ENCODE assay signal across 9 mouse cellular contexts in the genomic region with DNA sequence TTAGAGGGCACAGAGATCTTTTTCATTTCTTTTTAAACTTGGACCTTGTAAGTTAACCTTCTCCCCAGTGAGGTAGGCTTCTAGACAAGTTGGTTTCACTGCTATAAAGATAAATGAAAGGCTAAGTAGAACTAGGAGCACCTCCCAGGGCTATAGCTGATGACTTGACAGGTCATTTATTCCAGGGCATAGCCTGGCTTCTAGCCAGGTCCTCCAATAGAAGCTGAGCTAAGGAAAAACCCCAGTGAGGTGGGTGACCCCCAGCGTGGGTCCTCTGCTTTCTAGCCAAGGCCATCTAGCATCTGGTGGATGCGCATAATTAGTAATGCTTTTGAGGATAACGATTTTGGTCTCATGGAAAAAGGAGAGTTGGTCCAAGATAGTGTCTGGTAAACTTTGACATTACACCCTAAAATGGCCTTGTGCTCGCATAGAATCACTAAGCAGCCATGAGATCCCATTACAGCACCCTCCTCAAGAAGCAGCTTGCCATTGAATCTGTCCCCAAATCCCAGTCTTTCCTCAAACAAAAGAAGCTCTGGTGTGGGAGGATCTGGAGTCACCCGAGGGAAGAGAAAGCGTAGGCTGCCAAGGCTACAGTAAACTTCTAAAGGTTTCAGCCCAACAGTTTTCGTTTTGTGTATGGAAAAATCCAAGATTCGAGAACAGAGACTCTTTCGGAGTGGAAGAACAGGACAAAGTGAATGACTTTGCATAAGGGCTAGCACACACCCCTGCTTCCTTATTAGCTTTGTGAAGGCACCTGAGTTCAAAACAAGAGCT. TPM values are rescaled to one million over a fixed set of nuclear protein-coding genes. Genes with fewer than 3 reads are reported as not detected.
A peak's percentile ranks its signal among the peaks of the same experiment; 100 is the strongest.
DNase-seq lines count a peak whose midpoint lies in the region; ATAC-seq and TF ChIP-seq lines count a peak whose summit lies in the region.
"Had no signal": no experiment of that assay in that cellular context is flagged by ENCODE, and none has a peak within 500 bp of the region (broad histone marks: within the 10 kb centered on the region; RNA-seq: fewer than 3 reads in every experiment).

No protein-coding gene starts in this region.

- no peak overlapping the region for H3K4me3 ChIP-seq in intestine, embryonic 14.5 days (ENCODE audit: low read depth, low read length)
- H3K4me3 ChIP-seq in intestine, postnatal 0 days (ENCODE audit: low read depth, low read length) = no peak overlapping the region
- H3K4me3 ChIP-seq in embryonic facial prominence, embryonic 10.5 days = no peak overlapping the region

- no peak overlapping the region for H3K4me2 ChIP-seq in intestine, embryonic 14.5 days (ENCODE audit: low read length)
- H3K4me2 ChIP-seq in intestine, postnatal 0 days (replicated peaks; ENCODE audit: low read depth) = no peak overlapping the region
- H3K4me2 ChIP-seq: midbrain, embryonic 11.5 days had no signal

- no peak for DNase-seq in intestine, embryonic 14.5 days (ENCODE audit: low spot score)
- peak; percentile 9 for DNase-seq in Muller cell, postnatal 12 days (ENCODE audit: inconsistent ontology term)
- DNase-seq in adipocyte (ENCODE audit: low spot score) = peak; percentile 44
- DNase-seq in kidney, postnatal 14 days = peak; percentile 51
- no peak for DNase-seq in embryonic facial prominence, embryonic 10.5 days (ENCODE audit: low spot score)
- DNase-seq in thymus, postnatal 36 days = no peak
- DNase-seq: cerebellum, adult 2 months had no signal

- no peak for ATAC-seq in intestine, embryonic 14.5 days (replicated peaks; ENCODE audit: low FRiP score, low TSS enrichment, low read depth)
- ATAC-seq in intestine, postnatal 0 days = no peak

- H3K27ac ChIP-seq in intestine, embryonic 14.5 days (ENCODE audit: low read depth) = peak overlapping the region; percentile 78
- H3K27ac ChIP-seq in intestine, postnatal 0 days (ENCODE audit: low read depth, low read length) = no peak overlapping the region
- no peak overlapping the region for H3K27ac ChIP-seq in embryonic facial prominence, embryonic 10.5 days (replicated peaks)

- H3K9me3 ChIP-seq in intestine, embryonic 14.5 days (ENCODE audit: control insufficient read depth, low read length) = no peaks in the 10 kb centered on the region
- H3K9me3 ChIP-seq in intestine, postnatal 0 days (ENCODE audit: control insufficient read depth) = no peaks in the 10 kb centered on the region
- H3K9me3 ChIP-seq in embryonic facial prominence, embryonic 10.5 days = no peaks in the 10 kb centered on the region

- 74% methylated on average over 9 of the region's 9 CpGs for WGBS in intestine, embryonic 14.5 days
- WGBS in intestine, postnatal 0 days = 74% methylated on average over 9 of the region's 9 CpGs
- 83% methylated on average over 9 of the region's 9 CpGs for WGBS in embryonic facial prominence, embryonic 10.5 days

- H3K27me3 ChIP-seq in intestine, embryonic 14.5 days (replicated peaks; ENCODE audit: control insufficient read depth, insufficient read depth, low read length) = no peaks in the 10 kb centered on the region
- H3K27me3 ChIP-seq in intestine, postnatal 0 days (replicated peaks; ENCODE audit: control insufficient read depth, insufficient read depth, low read length) = no peaks in the 10 kb centered on the region
- H3K27me3 ChIP-seq in embryonic facial prominence, embryonic 10.5 days (replicated peaks; ENCODE audit: low read depth, poor library complexity, severe bottlenecking) = no peaks in the 10 kb centered on the region

- no peaks in the 10 kb centered on the region for H3K36me3 ChIP-seq in intestine, embryonic 14.5 days (ENCODE audit: control insufficient read depth, insufficient read depth, low read length)
- H3K36me3 ChIP-seq in intestine, postnatal 0 days (ENCODE audit: control insufficient read depth, insufficient read depth) = no peaks in the 10 kb centered on the region
- H3K36me3 ChIP-seq in embryonic facial prominence, embryonic 10.5 days (replicated peaks) = no peaks in the 10 kb centered on the region

- H3K4me1 ChIP-seq in intestine, embryonic 14.5 days (replicated peaks; ENCODE audit: control insufficient read depth, insufficient read depth, low read length) = peaks cover 28% of the 10 kb centered on the region
- 0 out of 2 replicates have a peak, but pooled peaks cover 3% of the 10 kb centered on the region for H3K4me1 ChIP-seq in intestine, postnatal 0 days (replicated peaks; ENCODE audit: control insufficient read depth, insufficient read depth, low read length)
- peaks cover 11% of the 10 kb centered on the region for H3K4me1 ChIP-seq in embryonic facial prominence, embryonic 10.5 days

- no peak overlapping the region for H3K9ac ChIP-seq in intestine, embryonic 14.5 days (ENCODE audit: low read length)
- no peak overlapping the region for H3K9ac ChIP-seq in intestine, postnatal 0 days (ENCODE audit: low read depth, low read length)

- no peak for TF ChIP-seq CTCF in intestine, postnatal 0 days (IDR thresholded peaks at IDR 0.05; ENCODE audit: low read depth)

RNA-seq across cellular contexts. Expression of a gene that starts 41.2 kb away (rescaled TPM):
- 29.2 and 34.6 TPM in 2 replicates for polyA plus RNA-seq in intestine, embryonic 14.5 days (2014; fragmentation: Nextera tagmentation; extraction: Ambion mirVana)
- 21.0 and 24.3 TPM in 2 replicates for polyA plus RNA-seq in intestine, postnatal 0 days (2015; fragmentation: Nextera tagmentation; extraction: Ambion mirVana)
- 11.3 and 11.8 TPM in 2 replicates for polyA plus RNA-seq in embryonic facial prominence, embryonic 10.5 days (2016; fragmentation: Nextera tagmentation; extraction: Ambion mirVana)

Comparison
In these comparisons a context has a peak if more than half of its experiments do, and no peak if none do; other contexts are left out.
1. DNase-seq: peak in Muller cell, postnatal 12 days (single experiment), adipocyte (single experiment) and kidney, postnatal 14 days (single experiment); none in intestine, embryonic 14.5 days (single experiment), embryonic facial prominence, embryonic 10.5 days (single experiment) and thymus, postnatal 36 days (0 of 2).